Mouse (Mus musculus) limb, embryonic 10.5 days (tissue): ENCODE data around the gene Ppp2r2c. TPM values are rescaled to one million over a fixed set of nuclear protein-coding genes. Genes with fewer than 3 reads are reported as not detected.
"Not testable (repeated sequence)": the region's sequence is repeated elsewhere in the genome, so short reads cannot be mapped to it uniquely, and the experiment has no call there.

Source experiments
- DNase-seq: peaks from one replicate; pipeline ENCODE4 v3.0.0-alpha.2; 2017; ENCODE audit warnings: low spot score
- H3K27ac ChIP-seq: fragments of 300-500 bp; sonication (generic); 2 replicates; pipeline ENCODE4 v1.5.1; 2016; ENCODE audit warnings: mild to moderate bottlenecking
- H3K27me3 ChIP-seq: fragments of 300-500 bp; sonication (generic); 2 replicates; pipeline ENCODE4 v1.6.1; 2016; ENCODE audit warnings: low read depth, mild to moderate bottlenecking; ENCODE audit not compliant: poor library complexity, severe bottlenecking
- H3K36me3 ChIP-seq: fragments of 300-500 bp; sonication (generic); 2 replicates; pipeline ENCODE4 v1.6.1; 2016; ENCODE audit warnings: mild to moderate bottlenecking, moderate library complexity
- H3K4me1 ChIP-seq: fragments of 300-500 bp; sonication (generic); 2 replicates; pipeline ENCODE4 v1.6.1; 2016
- H3K4me3 ChIP-seq: fragments of 300-500 bp; sonication (generic); 2 replicates; pipeline ENCODE4 v1.5.1; 2016; ENCODE audit warnings: mild to moderate bottlenecking, moderate library complexity
- H3K9me3 ChIP-seq: fragments of 300-500 bp; sonication (generic); replicated peaks from 2 replicates; pipeline ENCODE4 v1.6.1; 2016; ENCODE audit warnings: mild to moderate bottlenecking
- WGBS: fragments of 180-500 bp; shearing (Covaris S2); methylation state at CpG from one replicate; pipeline ENCODE4 v1.1.7; 2016; 5-methylcytosine and 5-hydroxymethylcytosine counted together
- polyA plus RNA-seq: library from polyadenylated mRNA; unstranded; fragments of >200 nt; fragmentation: Nextera tagmentation; extraction: Ambion mirVana; gene quantifications from 2 replicates; pipeline ENCODE4 v1.2.1, GENCODE M21; 2016

Gene Ppp2r2c
- polyA plus RNA-seq, 1 experiment from 2014 or later = 0.23 TPM

GRCm38 (mm10) chr5:36923826-36924700 lies 55.8 kb downstream of the Ppp2r2c start:
- no peak for DNase-seq
- H3K4me3 ChIP-seq = no peak overlapping the region
- WGBS = 51% methylated on average over 11 of the region's 11 CpGs

GRCm38 (mm10) chr5:36928701-36929100 lies 60.4 kb downstream of the Ppp2r2c start:
- WGBS = 48% methylated on average over 4 of the region's 4 CpGs
- H3K27me3 ChIP-seq = no peaks in the 10 kb centered on the region
- no peaks in the 10 kb centered on the region for H3K9me3 ChIP-seq
- H3K27ac ChIP-seq = no peak overlapping the region
- peaks cover 11% of the 10 kb centered on the region; the same call in 1 of the 2 replicates for H3K4me1 ChIP-seq
- no peak overlapping the region for H3K4me3 ChIP-seq
- no peaks in the 10 kb centered on the region for H3K36me3 ChIP-seq
- peak; percentile 38 for DNase-seq

More at GRCm38 (mm10) chr5:36923826-36924700, 55.8 kb downstream of the Ppp2r2c start:
- Histone ChIP-seq H3K27ac (no peak overlapping the region), H3K9me3 (no peaks in the 10 kb centered on the region), H3K36me3 (no peaks in the 10 kb centered on the region), H3K27me3 (no peaks in the 10 kb centered on the region), H3K4me1 (no peaks in the 10 kb centered on the region)

GRCm38 (mm10) chr5:36929376-36929775 lies 61.1 kb downstream of the Ppp2r2c start:
- Histone ChIP-seq H3K27ac (no peak overlapping the region), H3K36me3 (no peaks in the 10 kb centered on the region), H3K4me3 (no peak overlapping the region), H3K27me3 (no peaks in the 10 kb centered on the region), H3K9me3 (no peaks in the 10 kb centered on the region), H3K4me1 (peaks cover 15% of the 10 kb centered on the region; the same call in 1 of the 2 replicates)
- DNase-seq = no peak
- WGBS = 74% methylated on average over 3 of the region's 3 CpGs

GRCm38 (mm10) chr5:36933383-36933782 lies 65.1 kb downstream of the Ppp2r2c start:
- 70% methylated on average over 7 of the region's 8 CpGs for WGBS
- H3K9me3 ChIP-seq = no peaks in the 10 kb centered on the region
- peaks cover 24% of the 10 kb centered on the region; the same call in 1 of the 2 replicates for H3K4me1 ChIP-seq
- peak; percentile 40 for DNase-seq
- H3K36me3 ChIP-seq = no peaks in the 10 kb centered on the region
- H3K27ac ChIP-seq = no peak overlapping the region
- no peaks in the 10 kb centered on the region for H3K27me3 ChIP-seq
- H3K4me3 ChIP-seq = no peak overlapping the region

- 77% methylated on average over 17 of the region's 17 CpGs for WGBS
- Histone ChIP-seq H3K4me1 (peaks cover 24% of the 10 kb centered on the region; the same call in 1 of the 2 replicates), H3K27me3 (no peaks in the 10 kb centered on the region), H3K4me3 (no peak overlapping the region), H3K27ac (no peak overlapping the region), H3K36me3 (no peaks in the 10 kb centered on the region), H3K9me3 (no peaks in the 10 kb centered on the region)
- no peak for DNase-seq
These were observed 67.5 kb downstream of the Ppp2r2c start for GRCm38 (mm10) chr5:36935486-36936473.

- Histone ChIP-seq H3K27me3 (no peaks in the 10 kb centered on the region), H3K27ac (no peak overlapping the region), H3K9me3 (no peaks in the 10 kb centered on the region), H3K4me3 (no peak overlapping the region), H3K4me1 (peaks cover 24% of the 10 kb centered on the region; the same call in 1 of the 2 replicates), H3K36me3 (no peaks in the 10 kb centered on the region)
- 70% methylated on average over 7 of the region's 7 CpGs for WGBS
- DNase-seq = no peak
These were observed 68.2 kb downstream of the Ppp2r2c start for GRCm38 (mm10) chr5:36936548-36936947.

- H3K4me3 ChIP-seq = no peak overlapping the region
- H3K9me3 ChIP-seq = no peaks in the 10 kb centered on the region
- no peaks in the 10 kb centered on the region for H3K36me3 ChIP-seq
- no peaks in the 10 kb centered on the region for H3K27me3 ChIP-seq
- H3K27ac ChIP-seq = no peak overlapping the region
- no peak for DNase-seq
- peaks cover 20% of the 10 kb centered on the region; the same call in 1 of the 2 replicates for H3K4me1 ChIP-seq
- WGBS = 94% methylated on average over 5 of the region's 5 CpGs
These were observed 69.7 kb downstream of the Ppp2r2c start for GRCm38 (mm10) chr5:36938021-36938420.

- H3K9me3 ChIP-seq, H3K4me3 ChIP-seq, H3K27me3 ChIP-seq, DNase-seq, H3K36me3 ChIP-seq, H3K27ac ChIP-seq: not testable (repeated sequence)
- WGBS = 78% methylated on average over 2 of the region's 2 CpGs
- H3K4me1 ChIP-seq = peaks cover 10% of the 10 kb centered on the region; the same call in 1 of the 2 replicates
These were observed 70.7 kb downstream of the Ppp2r2c start for GRCm38 (mm10) chr5:36938991-36939390.

GRCm38 (mm10) chr5:36942446-36942845 lies 74.1 kb downstream of the Ppp2r2c start:
- 88% methylated on average over 2 of the region's 2 CpGs for WGBS
- DNase-seq = no peak
- Histone ChIP-seq H3K9me3 (no peaks in the 10 kb centered on the region), H3K27me3 (no peaks in the 10 kb centered on the region), H3K36me3 (no peaks in the 10 kb centered on the region), H3K27ac (no peak overlapping the region), H3K4me3 (no peak overlapping the region), H3K4me1 (no peaks in the 10 kb centered on the region)

GRCm38 (mm10) chr5:36944552-36944951 lies 76.2 kb downstream of the Ppp2r2c start:
- H3K9me3 ChIP-seq = no peaks in the 10 kb centered on the region
- H3K27me3 ChIP-seq = no peaks in the 10 kb centered on the region
- H3K4me1 ChIP-seq = no peaks in the 10 kb centered on the region
- WGBS = 71% methylated on average over 5 of the region's 5 CpGs
- H3K36me3 ChIP-seq = no peaks in the 10 kb centered on the region
- no peak for DNase-seq
- no peak overlapping the region for H3K27ac ChIP-seq
- H3K4me3 ChIP-seq = no peak overlapping the region

- 67% methylated on average over 8 of the region's 8 CpGs for WGBS
- H3K27me3 ChIP-seq = no peaks in the 10 kb centered on the region
- no peaks in the 10 kb centered on the region for H3K9me3 ChIP-seq
- no peak overlapping the region for H3K4me3 ChIP-seq
- H3K27ac ChIP-seq = no peak overlapping the region
- H3K4me1 ChIP-seq = no peaks in the 10 kb centered on the region
- no peaks in the 10 kb centered on the region for H3K36me3 ChIP-seq
- no peak for DNase-seq
These were observed 76.9 kb downstream of the Ppp2r2c start for GRCm38 (mm10) chr5:36945102-36945701.

GRCm38 (mm10) chr5:36945713-36946112 lies 77.4 kb downstream of the Ppp2r2c start:
- 83% methylated on average over 2 of the region's 2 CpGs for WGBS
- no peaks in the 10 kb centered on the region for H3K4me1 ChIP-seq
- H3K4me3 ChIP-seq = no peak overlapping the region
- no peaks in the 10 kb centered on the region for H3K27me3 ChIP-seq
- H3K9me3 ChIP-seq = no peaks in the 10 kb centered on the region
- no peak for DNase-seq
- H3K27ac ChIP-seq = no peak overlapping the region
- H3K36me3 ChIP-seq = no peaks in the 10 kb centered on the region
